Mouse (Mus musculus) liver, embryonic 16.5 days (tissue): ENCODE measurements at regions not wholly inside any gene's neighbourhood (a gene's known extent, or its start where the extent isn't known, plus 50 kb on each side); places are given as distances from the start of the nearest gene placed in this dataset.

Experiments
- ATAC-seq: fragments of 200-750 bp; cut with Nextera tagmentation; 2 replicates; pipeline ENCODE4 v1.8.0; 2017; ENCODE audit warnings: low read depth, mild to moderate bottlenecking, moderate number of reproducible peaks, moderate library complexity
- H3K27ac ChIP-seq: fragments of 300-500 bp; sonication (generic); 2 replicates; pipeline ENCODE4 v1.5.1; 2014; ENCODE audit warnings: mild to moderate bottlenecking, low read length
- H3K27me3 ChIP-seq: fragments of 300-500 bp; sonication (generic); 2 replicates; pipeline ENCODE4 v1.6.1; 2014; ENCODE audit warnings: low read depth, low read length, mixed read lengths; ENCODE audit not compliant: control insufficient read depth, insufficient read depth
- H3K36me3 ChIP-seq: fragments of 300-500 bp; sonication (generic); 2 replicates; pipeline ENCODE4 v1.6.1; 2014; ENCODE audit warnings: mild to moderate bottlenecking; ENCODE audit not compliant: control insufficient read depth, insufficient read depth
- H3K4me1 ChIP-seq: fragments of 300-500 bp; sonication (generic); 2 replicates; pipeline ENCODE4 v1.6.1; 2014; ENCODE audit warnings: low read depth, low read length, mixed read lengths; ENCODE audit not compliant: control insufficient read depth
- H3K4me2 ChIP-seq: fragments of 300-500 bp; sonication (generic); 2 replicates; pipeline ENCODE4 v1.6.1; 2014; ENCODE audit warnings: low read depth, low read length, mixed read lengths
- H3K4me3 ChIP-seq: fragments of 300-500 bp; sonication (generic); 2 replicates; pipeline ENCODE4 v1.5.1; 2014; ENCODE audit warnings: low read depth, mild to moderate bottlenecking, low read length
- H3K9ac ChIP-seq: fragments of 300-500 bp; sonication (generic); 2 replicates; pipeline ENCODE4 v1.6.1; 2014; ENCODE audit warnings: low read depth, low read length
- H3K9me3 ChIP-seq: fragments of 300-500 bp; sonication (generic); replicated peaks from 2 replicates; pipeline ENCODE4 v1.6.1; 2016; ENCODE audit warnings: low read length; ENCODE audit not compliant: control insufficient read depth
- WGBS: fragments of 180-500 bp; shearing (Covaris S2); extraction: QIAGEN DNeasy Blood & Tissue Kit; methylation state at CpG from one replicate; pipeline ENCODE4 v1.1.7; 2014; ENCODE audit not compliant: insufficient replicate concordance; 5-methylcytosine and 5-hydroxymethylcytosine counted together

DNA sequence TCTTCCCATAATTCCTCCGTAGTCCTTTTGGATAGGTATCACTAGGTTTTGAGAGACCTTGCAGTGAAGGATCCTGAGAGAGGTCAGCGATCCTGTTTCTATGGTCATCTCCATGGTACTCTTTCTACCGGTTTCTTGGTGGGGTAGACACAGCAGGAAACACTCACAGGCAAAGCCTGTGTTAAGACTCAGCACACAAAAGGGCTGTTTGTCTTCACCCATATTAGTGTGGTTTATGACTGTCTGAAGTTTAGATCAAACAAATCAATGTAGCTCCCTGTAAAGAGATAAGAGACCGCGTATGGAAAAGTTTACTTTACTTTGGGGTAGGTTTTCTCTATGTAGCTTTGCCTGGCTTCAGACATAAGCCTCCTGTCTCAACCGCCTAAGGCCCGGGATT is 282.5 kb upstream of the Rbms1 start:
- H3K4me2 ChIP-seq: no peak overlapping the region
- no peaks in the 10 kb centered on the region for H3K36me3 ChIP-seq
- no peak overlapping the region for H3K27ac ChIP-seq
- no peak overlapping the region for H3K4me3 ChIP-seq
- no peak overlapping the region for H3K9ac ChIP-seq
- no peaks in the 10 kb centered on the region for H3K9me3 ChIP-seq
- no peak for ATAC-seq
- H3K27me3 ChIP-seq: no peaks in the 10 kb centered on the region
- 59% methylated on average over 7 of the region's 7 CpGs for WGBS
- H3K4me1 ChIP-seq: no peaks in the 10 kb centered on the region

GRCm38 (mm10) chr2:61221676-61222075 is 258.7 kb upstream of the Rbms1 start:
- Histone ChIP-seq H3K9me3 (no peaks in the 10 kb centered on the region), H3K27me3 (no peaks in the 10 kb centered on the region), H3K4me2 (no peak overlapping the region), H3K4me3 (no peak overlapping the region), H3K9ac (no peak overlapping the region), H3K4me1 (no peaks in the 10 kb centered on the region), H3K27ac (no peak overlapping the region), H3K36me3 (no peaks in the 10 kb centered on the region)
- 62% methylated on average over 3 of the region's 3 CpGs for WGBS
- no peak for ATAC-seq

DNA sequence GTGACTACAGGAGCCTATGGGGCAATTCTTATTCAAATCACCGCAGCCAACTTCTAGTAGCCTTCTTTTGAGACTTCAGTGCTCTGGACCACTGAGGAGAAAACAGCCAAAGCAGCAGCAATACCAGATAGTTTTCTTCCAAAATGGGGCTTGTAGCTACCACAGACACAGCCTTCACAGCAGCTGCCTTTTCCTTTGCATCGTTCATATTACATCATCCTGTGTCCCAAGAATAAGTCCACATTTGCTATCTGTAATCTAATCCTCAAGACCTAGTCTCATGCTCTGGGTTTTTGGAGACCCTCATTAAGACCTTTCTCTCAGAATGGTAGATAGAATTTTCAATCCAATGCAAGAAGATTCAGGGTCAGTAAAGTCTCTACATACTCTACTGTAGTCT is 258.2 kb upstream of the Rbms1 start:
- Histone ChIP-seq H3K9me3 (no peaks in the 10 kb centered on the region), H3K27ac (no peak overlapping the region), H3K36me3 (no peaks in the 10 kb centered on the region), H3K4me1 (no peaks in the 10 kb centered on the region), H3K27me3 (no peaks in the 10 kb centered on the region), H3K4me3 (no peak overlapping the region), H3K9ac (no peak overlapping the region), H3K4me2 (no peak overlapping the region)
- ATAC-seq: no peak
- WGBS: 73% methylated on average over 2 of the region's 2 CpGs

GRCm38 (mm10) chr2:61213951-61214350 is 251.0 kb upstream of the Rbms1 start:
- no peak for ATAC-seq
- H3K9me3 ChIP-seq: no peaks in the 10 kb centered on the region
- H3K4me1 ChIP-seq: no peaks in the 10 kb centered on the region
- H3K36me3 ChIP-seq: no peaks in the 10 kb centered on the region
- no peak overlapping the region for H3K4me3 ChIP-seq
- WGBS: 79% methylated on average over 1 of the region's 1 CpGs
- H3K9ac ChIP-seq: no peak overlapping the region
- H3K27me3 ChIP-seq: no peaks in the 10 kb centered on the region
- no peak overlapping the region for H3K27ac ChIP-seq
- H3K4me2 ChIP-seq: no peak overlapping the region

DNA sequence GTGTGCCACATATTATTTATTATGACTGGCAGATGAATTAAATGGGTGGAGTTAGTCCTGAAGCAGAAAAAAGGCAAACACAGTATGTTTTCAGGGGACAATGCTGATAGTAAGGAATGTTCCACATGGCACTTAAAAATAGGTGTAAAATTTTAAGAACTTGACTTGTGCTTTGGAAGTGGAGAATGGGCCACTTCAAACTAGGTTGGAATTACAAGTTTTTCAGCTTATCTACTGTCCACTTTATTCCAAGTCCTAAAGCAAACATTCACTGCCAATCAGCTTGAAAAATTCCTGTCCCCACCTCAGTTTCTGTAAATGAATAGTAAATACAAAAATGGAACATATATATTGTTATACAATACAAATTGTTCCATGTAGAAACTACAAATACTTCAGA is 238.4 kb upstream of the Rbms1 start:
- ATAC-seq: no peak
- H3K27ac ChIP-seq: no peak overlapping the region
- H3K4me2 ChIP-seq: no peak overlapping the region
- H3K9me3 ChIP-seq: no peaks in the 10 kb centered on the region
- no peaks in the 10 kb centered on the region for H3K27me3 ChIP-seq
- H3K4me1 ChIP-seq: no peaks in the 10 kb centered on the region
- no peaks in the 10 kb centered on the region for H3K36me3 ChIP-seq
- H3K9ac ChIP-seq: no peak overlapping the region
- H3K4me3 ChIP-seq: no peak overlapping the region

DNA sequence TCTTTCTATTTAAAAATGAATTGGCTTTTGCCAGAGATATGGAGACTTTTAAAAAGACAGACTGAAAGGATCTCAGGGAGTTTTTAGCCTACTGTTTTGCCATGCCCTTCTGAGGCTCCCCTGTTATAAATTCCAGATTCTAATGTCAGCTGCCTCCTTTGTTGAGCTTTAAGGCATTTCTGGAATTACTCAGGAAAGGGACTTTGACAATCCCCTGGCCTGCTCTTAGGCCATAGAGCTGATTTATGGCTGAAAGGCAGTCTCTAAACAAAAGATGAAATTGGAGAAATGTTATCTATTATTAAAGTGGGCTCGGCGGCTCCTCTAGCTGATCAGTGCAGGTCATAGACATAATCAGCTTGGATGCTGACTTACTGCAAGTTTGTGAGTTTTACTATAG is 231.0 kb upstream of the Rbms1 start:
- Histone ChIP-seq H3K9ac (no peak overlapping the region), H3K4me3 (no peak overlapping the region), H3K9me3 (no peaks in the 10 kb centered on the region), H3K4me1 (no peaks in the 10 kb centered on the region), H3K4me2 (no peak overlapping the region), H3K27ac (no peak overlapping the region), H3K27me3 (no peaks in the 10 kb centered on the region), H3K36me3 (no peaks in the 10 kb centered on the region)
- no peak for ATAC-seq
- WGBS: 55% methylated on average over 2 of the region's 2 CpGs

- Histone ChIP-seq H3K4me2 (no peak overlapping the region), H3K4me1 (no peaks in the 10 kb centered on the region), H3K9me3 (no peaks in the 10 kb centered on the region), H3K36me3 (no peaks in the 10 kb centered on the region), H3K9ac (no peak overlapping the region), H3K27ac (no peak overlapping the region), H3K4me3 (no peak overlapping the region), H3K27me3 (no peaks in the 10 kb centered on the region)
- no peak for ATAC-seq
- 60% methylated on average over 8 of the region's 8 CpGs for WGBS
These were observed 219.5 kb upstream of the Rbms1 start for GRCm38 (mm10) chr2:61182424-61182979.

DNA sequence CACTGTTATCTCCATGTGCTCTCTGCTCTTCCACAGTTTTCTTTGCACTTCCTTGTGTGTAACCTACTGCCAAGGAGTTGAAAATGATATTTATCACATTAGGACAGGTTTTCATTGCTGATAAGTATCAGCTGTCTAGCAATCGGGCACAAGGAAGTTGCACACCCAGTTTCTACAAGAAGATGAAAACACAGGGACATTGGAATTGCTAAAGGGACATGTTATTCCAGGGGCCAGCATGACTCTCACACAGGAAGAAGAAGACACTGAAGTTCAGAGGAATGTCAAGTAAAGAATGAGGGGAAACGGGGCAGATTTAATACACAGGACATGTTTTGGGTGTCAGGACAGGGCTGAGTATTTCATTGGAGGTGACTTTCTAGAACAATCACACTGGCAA is 214.8 kb upstream of the Rbms1 start:
- ATAC-seq: no peak

DNA sequence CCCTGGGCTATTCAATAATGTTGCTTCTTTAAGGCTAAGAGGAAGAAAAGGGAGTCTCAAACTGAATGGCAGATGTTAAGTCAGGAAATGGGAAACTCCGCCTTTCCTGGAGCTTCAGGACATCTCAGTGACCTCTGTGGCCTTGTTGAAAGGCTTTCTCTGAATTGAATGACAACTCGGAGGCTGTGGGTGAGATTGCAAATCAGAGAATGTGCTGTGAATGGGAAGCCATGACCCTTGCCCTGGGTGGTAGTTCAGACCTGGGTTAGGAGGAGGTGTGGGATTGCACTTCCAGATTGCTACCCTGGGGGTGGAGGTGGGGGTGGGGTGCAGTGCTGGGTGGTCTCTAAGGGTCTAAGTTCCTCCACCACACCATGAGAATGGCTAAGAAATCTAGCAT is 213.8 kb upstream of the Rbms1 start:
- no peaks in the 10 kb centered on the region for H3K36me3 ChIP-seq
- H3K4me3 ChIP-seq: no peak overlapping the region
- no peaks in the 10 kb centered on the region; the same call in 1 of the 2 replicates for H3K4me1 ChIP-seq
- no peak for ATAC-seq
- H3K9ac ChIP-seq: no peak overlapping the region
- H3K4me2 ChIP-seq: no peak overlapping the region
- H3K27ac ChIP-seq: no peak overlapping the region
- WGBS: 19% methylated on average over 2 of the region's 2 CpGs
- no peaks in the 10 kb centered on the region for H3K9me3 ChIP-seq
- H3K27me3 ChIP-seq: no peaks in the 10 kb centered on the region

More for the DNA sequence above, 214.8 kb upstream of the Rbms1 start:
- no peak overlapping the region for H3K9ac ChIP-seq
- H3K4me2 ChIP-seq: no peak overlapping the region
- H3K9me3 ChIP-seq: no peaks in the 10 kb centered on the region
- 37% methylated on average over 2 of the region's 2 CpGs for WGBS
- no peak overlapping the region for H3K27ac ChIP-seq
- no peaks in the 10 kb centered on the region for H3K27me3 ChIP-seq
- no peaks in the 10 kb centered on the region; the same call in 1 of the 2 replicates for H3K4me1 ChIP-seq
- no peak overlapping the region for H3K4me3 ChIP-seq
- H3K36me3 ChIP-seq: no peaks in the 10 kb centered on the region
